Comparison of ENCODE assay signal across 7 mouse cellular contexts in the genomic region with DNA sequence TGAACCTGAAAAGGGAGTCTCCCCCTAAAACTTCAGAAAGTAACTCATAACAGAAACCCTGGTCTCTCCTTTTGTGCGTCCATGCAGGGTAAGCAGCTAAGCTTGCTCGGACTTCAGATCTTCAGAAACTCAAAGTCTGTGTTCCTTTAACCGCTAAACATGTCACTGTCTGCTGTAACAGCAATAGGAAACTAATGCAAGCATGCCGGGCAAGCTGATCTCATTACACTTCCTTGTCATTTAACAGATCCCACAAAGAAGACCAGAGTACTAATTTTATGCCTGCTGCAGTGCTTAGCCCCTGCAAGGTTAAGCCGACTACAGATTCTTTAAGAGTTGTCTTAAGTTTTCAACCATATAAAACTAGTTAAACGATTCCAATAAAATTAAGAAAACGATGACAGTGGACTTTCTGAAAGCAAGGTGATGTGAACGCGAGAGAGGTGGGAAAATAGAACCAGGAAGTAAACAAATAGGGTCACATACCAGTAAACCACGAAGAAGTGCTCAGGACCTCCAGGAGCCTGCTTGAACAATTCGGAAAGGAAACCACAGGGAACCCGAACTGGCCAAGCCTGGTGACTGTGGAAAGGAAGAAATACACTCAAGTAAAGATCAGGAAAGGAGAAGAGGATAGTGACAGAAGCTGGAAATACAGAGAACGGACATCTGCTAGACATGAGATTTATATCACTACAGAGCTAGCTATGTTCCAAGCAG. TPM values are rescaled to one million over a fixed set of nuclear protein-coding genes. Genes with fewer than 3 reads are reported as not detected.
A peak's percentile ranks its signal among the peaks of the same experiment; 100 is the strongest.
DNase-seq lines count a peak whose midpoint lies in the region; ATAC-seq and TF ChIP-seq lines count a peak whose summit lies in the region.

No protein-coding gene starts in this region.

- H3K9me3 ChIP-seq in heart, postnatal 0 days (replicated peaks; ENCODE audit: control insufficient read depth, low read length): no peaks in the 10 kb centered on the region
- H3K9me3 ChIP-seq in liver, embryonic 14.5 days (ENCODE audit: control insufficient read depth, low read length): no peaks in the 10 kb centered on the region
- H3K9me3 ChIP-seq in stomach, embryonic 14.5 days (ENCODE audit: control insufficient read depth, low read depth, low read length): no peaks in the 10 kb centered on the region

- DNase-seq in spleen, adult 2 months (ENCODE audit: low read depth in 1 of 2, low spot score in 2 of 2): no peak
- no peak for DNase-seq in spleen, postnatal 14 days (ENCODE audit: low spot score in 2 of 2)
- DNase-seq in heart, postnatal 0 days (ENCODE audit: low spot score): no peak
- no peak for DNase-seq in liver, embryonic 14.5 days (ENCODE audit: low read depth in 3 of 3, low spot score in 3 of 3)
- DNase-seq in ovary, postnatal 36 days (ENCODE audit: low spot score): no peak

- peak overlapping the region; percentile 85; the same call in 1 of the 2 replicates for H3K27ac ChIP-seq in spleen, adult 2 months (ENCODE audit: insufficient read depth, low read length)
- H3K27ac ChIP-seq in heart, postnatal 0 days (ENCODE audit: low read depth): peak overlapping the region; percentile 84
- H3K27ac ChIP-seq in liver, embryonic 14.5 days: peak overlapping the region; percentile 49
- H3K27ac ChIP-seq in stomach, embryonic 14.5 days (ENCODE audit: low read length): peak overlapping the region; percentile 83; the same call in 1 of the 2 replicates

- peak overlapping the region; percentile 75 for H3K9ac ChIP-seq in heart, postnatal 0 days (replicated peaks; ENCODE audit: low read depth, low read length)
- peak overlapping the region; percentile 65 for H3K9ac ChIP-seq in liver, embryonic 14.5 days (replicated peaks)
- peak overlapping the region; percentile 69 for H3K9ac ChIP-seq in stomach, embryonic 14.5 days (replicated peaks; ENCODE audit: low read depth, low read length)

- TF ChIP-seq CTCF in spleen, adult 2 months (IDR thresholded peaks at IDR 0.05; ENCODE audit: extremely low read depth, insufficient read depth, insufficient read length, insufficient replicate concordance): no peak
- no peak for TF ChIP-seq CTCF in heart, postnatal 0 days (IDR thresholded peaks at IDR 0.05; ENCODE audit: low read depth)
- no peak for TF ChIP-seq CTCF in liver, embryonic 14.5 days (IDR thresholded peaks at IDR 0.05; ENCODE audit: low read depth)

- H3K4me2 ChIP-seq in heart, postnatal 0 days (ENCODE audit: low read depth, low read length): peak overlapping the region; percentile 75
- peak overlapping the region; percentile 85 for H3K4me2 ChIP-seq in liver, embryonic 14.5 days (ENCODE audit: low read depth)
- peak overlapping the region; percentile 55 for H3K4me2 ChIP-seq in stomach, embryonic 14.5 days (replicated peaks; ENCODE audit: low read depth, low read length)

- no peak for TF ChIP-seq POLR2A in spleen, adult 2 months (IDR thresholded peaks at IDR 0.05; ENCODE audit: low read depth, low read length)

- peaks cover 9% of the 10 kb centered on the region for H3K36me3 ChIP-seq in spleen, adult 2 months (ENCODE audit: control insufficient read depth, insufficient read depth, low read length)
- peaks cover 24% of the 10 kb centered on the region for H3K36me3 ChIP-seq in heart, postnatal 0 days (replicated peaks; ENCODE audit: control insufficient read depth, insufficient read depth, low read length)
- H3K36me3 ChIP-seq in liver, embryonic 14.5 days (replicated peaks; ENCODE audit: control insufficient read depth, insufficient read depth, low read depth): peaks cover 4% of the 10 kb centered on the region
- H3K36me3 ChIP-seq in stomach, embryonic 14.5 days (ENCODE audit: control insufficient read depth, insufficient read depth, low read length): no peaks in the 10 kb centered on the region; the same call in 1 of the 2 replicates

- peak overlapping the region; percentile 85 for H3K4me3 ChIP-seq in spleen, adult 2 months (ENCODE audit: extremely low read depth, insufficient read depth, insufficient read length)
- H3K4me3 ChIP-seq in heart, postnatal 0 days (ENCODE audit: low read depth, low read length): peak overlapping the region; percentile 88
- H3K4me3 ChIP-seq in liver, embryonic 14.5 days (ENCODE audit: insufficient read depth in 1 of 2, low read depth in 2 of 2, low read length in 2 of 2): peak overlapping the region; percentile 77 to 92
- peak overlapping the region; percentile 74 for H3K4me3 ChIP-seq in stomach, embryonic 14.5 days (ENCODE audit: low read depth, low read length)

- WGBS in spleen, adult 2 months: 2% methylated on average over 13 of the region's 13 CpGs
- 10% methylated on average over 13 of the region's 13 CpGs for WGBS in heart, postnatal 0 days
- 3% methylated on average over 13 of the region's 13 CpGs for WGBS in liver, embryonic 14.5 days (ENCODE audit: insufficient replicate concordance)
- 11% methylated on average over 13 of the region's 13 CpGs for WGBS in stomach, embryonic 14.5 days

- H3K27me3 ChIP-seq in spleen, adult 2 months (ENCODE audit: control insufficient read depth, insufficient read depth, low read length): no peaks in the 10 kb centered on the region
- H3K27me3 ChIP-seq in heart, postnatal 0 days (ENCODE audit: control insufficient read depth, insufficient read depth, low read length): no peaks in the 10 kb centered on the region
- H3K27me3 ChIP-seq in liver, embryonic 14.5 days (ENCODE audit: control insufficient read depth, insufficient read depth, low read length): no peaks in the 10 kb centered on the region
- H3K27me3 ChIP-seq in stomach, embryonic 14.5 days (ENCODE audit: control insufficient read depth, insufficient read depth, low read length): no peaks in the 10 kb centered on the region

- peaks cover 4% of the 10 kb centered on the region for H3K4me1 ChIP-seq in spleen, adult 2 months (ENCODE audit: control insufficient read depth, insufficient read depth, insufficient read length)
- 0 out of 2 replicates have a peak, but pooled peaks cover 4% of the 10 kb centered on the region for H3K4me1 ChIP-seq in heart, postnatal 0 days (ENCODE audit: control insufficient read depth, insufficient read depth)
- H3K4me1 ChIP-seq in liver, embryonic 14.5 days (replicated peaks; ENCODE audit: control insufficient read depth in 2 of 2, insufficient read depth in 2 of 2, low read length in 1 of 2): peaks cover 0 to 11% of the 10 kb centered on the region in 2 experiments; a peak in 3 of 4 replicates
- H3K4me1 ChIP-seq in stomach, embryonic 14.5 days (ENCODE audit: control insufficient read depth, insufficient read depth, low read length): no peaks in the 10 kb centered on the region

- TF ChIP-seq EP300 in heart, postnatal 0 days (IDR thresholded peaks at IDR 0.05; ENCODE audit: low read depth): no peak
- no peak for TF ChIP-seq EP300 in liver, embryonic 14.5 days (IDR thresholded peaks at IDR 0.05; ENCODE audit: low read depth)

- peak; percentile 30 for ATAC-seq in common myeloid progenitor, adult 5-6 weeks (replicated peaks; ENCODE audit: low read depth, poor library complexity, severe bottlenecking)
- ATAC-seq in heart, postnatal 0 days (ENCODE audit: insufficient read depth, low read depth): no peak
- ATAC-seq in liver, embryonic 14.5 days (ENCODE audit: insufficient read depth): no peak
- ATAC-seq in stomach, embryonic 14.5 days (ENCODE audit: insufficient number of reproducible peaks, insufficient read depth, low FRiP score, low read depth): no peak

RNA-seq across cellular contexts. Expression of gene Crot, which starts 1.0 kb away (rescaled TPM):
- polyA plus RNA-seq in spleen, adult 2 months (2012; rRNA removed): 3.1 and 3.5 TPM in 2 replicates
- total RNA-seq in common myeloid progenitor, adult 5-6 weeks (2017): 44.1 and 51.0 TPM in 2 replicates
- 24.1 and 25.2 TPM in 2 replicates for total RNA-seq in heart, postnatal 0 days (2014; rRNA removed; ENCODE audit: low replicate concordance)
- 30.3 and 35.7 TPM in 2 replicates for polyA plus RNA-seq in heart, postnatal 0 days (2015; fragmentation: Nextera tagmentation; extraction: Ambion mirVana)
- 11.1 and 19.7 TPM in 2 replicates for polyA plus RNA-seq in liver, embryonic 14.5 days (2012; rRNA removed)
- 49.9 and 51.6 TPM in 2 replicates for polyA plus RNA-seq in liver, embryonic 14.5 days (2014; fragmentation: Nextera tagmentation; extraction: Ambion mirVana)
- 55.2 and 60.1 TPM in 2 replicates for polyA plus RNA-seq in stomach, embryonic 14.5 days (2014; fragmentation: Nextera tagmentation; extraction: Ambion mirVana)
